Mouse (Mus musculus) layer of hippocampus, adult 2 months (tissue): ENCODE measurements around the gene Gm13420. TPM values are rescaled to one million over a fixed set of nuclear protein-coding genes. Genes with fewer than 3 reads are reported as not detected.
"Not testable (repeated sequence)": the region's sequence is repeated elsewhere in the genome, so short reads cannot be mapped to it uniquely, and the experiment has no call there.

Experiments
- DNase-seq, 2 experiments: peaks; one replicate each; pipeline ENCODE4 v3.0.0; 2022; ENCODE audit warnings: low spot score in 2 of 2
- H3K27ac ChIP-seq: fragments of 200-600 bp; 2 replicates; pipeline ENCODE4 v1.8.1; 2022
- H3K4me3 ChIP-seq: fragments of 200-600 bp; 2 replicates; pipeline ENCODE4 v1.8.1; 2022; ENCODE audit warnings: mild to moderate bottlenecking
- CTCF ChIP-seq: fragments of 200-600 bp; conservative IDR thresholded peaks from 2 replicates; pipeline ENCODE4 v1.8.1; 2022; ENCODE audit warnings: antibody characterized with exemption, mild to moderate bottlenecking, moderate library complexity
- long read RNA-seq, 2 experiments: library from polyadenylated mRNA; stranded (forward); transcript quantifications; one replicate each; pipeline ENCODE4 v2.0.0; 2021; ENCODE audit warnings: borderline mapping rate in 2 of 2
- total RNA-seq, 2 experiments: library from RNA; stranded (reverse); gene quantifications; 2 replicates each; pipeline ENCODE4 v1.2.3; 2021

The Gm13420 gene
- total RNA-seq, result under 1 TPM; 0.79 to 0.98 TPM
- long read RNA-seq, experiment 1, result 0 reads
- long read RNA-seq, experiment 2, result 0 reads

DNA sequence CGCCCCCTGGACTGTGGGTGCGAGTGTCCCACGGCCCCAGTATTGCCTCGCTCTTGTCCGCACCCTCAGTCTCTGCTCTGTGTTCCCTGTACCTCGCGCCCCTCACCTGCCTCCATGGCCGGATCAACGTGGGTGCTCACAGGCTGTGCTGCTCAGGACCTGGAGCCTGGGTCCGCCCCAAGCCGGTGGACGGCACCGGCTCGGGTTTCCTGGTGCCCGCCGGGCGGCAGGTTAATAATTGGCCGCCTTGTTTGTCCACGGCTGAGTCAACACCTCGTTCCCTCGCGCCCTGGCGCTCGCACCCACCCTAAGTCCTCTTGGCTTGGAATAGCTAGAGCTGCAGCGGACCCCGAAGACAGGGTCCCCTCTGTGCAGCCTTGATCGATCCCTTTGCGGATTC, at the start of gene Gm13420:
Gene Gm13420, minus strand, starts transcription at position 189 of the 400 bp plus-strand sequence.
- no peak within 1 kb of the TSS for H3K4me3 ChIP-seq
- H3K27ac ChIP-seq, result no peak within 1 kb of the TSS
- TF ChIP-seq CTCF, result no peak
- no peak for DNase-seq

- no peak for DNase-seq
- Histone ChIP-seq H3K27ac (no peak overlapping the region), H3K4me3 (no peak overlapping the region)
- no peak for TF ChIP-seq CTCF
These were observed 41.4 kb upstream of the Gm13420 start for GRCm38 (mm10) chr2:29792772-29793487.

DNA sequence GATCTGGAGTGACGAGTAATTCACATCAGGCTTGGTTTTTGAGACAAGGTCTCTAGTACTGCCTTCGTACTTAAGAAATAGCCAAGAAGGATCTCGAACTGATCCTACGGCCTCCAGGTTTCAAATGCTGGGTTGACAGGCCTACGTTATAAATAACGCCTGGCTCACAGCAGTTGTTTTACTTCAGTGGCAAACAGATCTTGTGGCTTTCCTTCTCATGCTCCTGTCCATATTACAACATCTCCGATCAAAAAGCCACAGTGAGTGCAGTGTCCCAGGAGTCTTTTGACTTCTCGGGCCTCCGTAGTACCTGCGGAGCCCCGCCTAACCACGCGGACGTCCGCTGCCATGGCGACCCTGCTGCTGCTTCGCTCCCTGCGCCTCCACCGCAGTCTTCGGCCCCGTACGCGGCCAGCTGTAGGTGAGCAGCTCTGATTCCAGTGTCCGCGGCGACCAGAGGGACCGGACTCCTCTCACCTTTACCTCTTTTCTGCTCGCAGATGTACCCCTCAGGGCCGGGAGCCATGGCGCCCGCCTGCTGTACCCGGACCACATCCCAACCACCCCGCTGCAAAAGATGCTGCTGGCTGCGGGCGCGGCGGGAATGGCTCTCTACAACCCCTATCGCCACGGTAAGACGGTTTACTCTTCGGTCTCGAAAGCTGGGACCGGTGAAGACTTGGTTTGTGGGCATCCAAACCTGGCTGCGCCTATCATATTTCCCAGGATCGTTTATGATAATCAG, 36.6 kb upstream of the Gm13420 start, which contains the start of gene Trub2:
Gene Trub2, minus strand, starts transcription at position 566 of the 745 bp plus-strand sequence.
- peak within 1 kb of the TSS; percentile 87 for H3K27ac ChIP-seq
- no peak for TF ChIP-seq CTCF
- DNase-seq, result peak; percentile 84 to 88
- peak within 1 kb of the TSS; percentile 75 for H3K4me3 ChIP-seq

GRCm38 (mm10) chr2:29787104-29787917, 35.8 kb upstream of the Gm13420 start, which contains the start of gene Coq4:
Gene Coq4, plus strand, starts transcription at chr2:29787493.
- DNase-seq, result peak; percentile 92
- Histone ChIP-seq H3K27ac (peak within 1 kb of the TSS; percentile 87), H3K4me3 (peak within 1 kb of the TSS; percentile 75)
- no peak for TF ChIP-seq CTCF

DNA sequence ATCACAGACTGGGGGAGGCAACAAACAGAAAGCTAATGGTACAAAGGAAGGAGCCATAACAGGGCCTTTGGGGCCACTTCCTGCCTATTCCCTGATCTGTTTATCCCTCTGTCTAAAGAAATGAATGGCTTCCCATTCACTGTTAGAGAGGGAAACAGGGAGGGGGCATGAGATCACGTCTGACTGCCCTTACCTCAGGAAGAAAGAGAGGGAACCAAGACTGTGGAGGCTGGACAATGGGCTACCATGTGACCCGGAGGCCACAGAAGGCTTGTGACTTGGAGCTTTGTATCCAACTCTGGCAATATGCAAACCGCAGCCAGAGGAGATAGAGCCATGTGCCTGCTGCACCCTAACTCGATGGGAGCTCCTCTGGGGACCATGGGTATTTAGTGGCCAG, 32.8 kb upstream of the Gm13420 start:
- H3K4me3 ChIP-seq, result no peak overlapping the region
- no peak for TF ChIP-seq CTCF

GRCm38 (mm10) chr2:29781256-29781655, 29.8 kb upstream of the Gm13420 start:
- H3K4me3 ChIP-seq, DNase-seq, H3K27ac ChIP-seq: not testable (repeated sequence)

More for the DNA sequence above, 32.8 kb upstream of the Gm13420 start:
- no peak overlapping the region for H3K27ac ChIP-seq
- no peak for DNase-seq

- no peak for TF ChIP-seq CTCF
- DNase-seq, result no peak
- H3K27ac ChIP-seq, result no peak overlapping the region
These were observed 21.8 kb upstream of the Gm13420 start for GRCm38 (mm10) chr2:29773323-29773722.

GRCm38 (mm10) chr2:29771611-29772461, 20.4 kb upstream of the Gm13420 start:
- no peak for DNase-seq
- Histone ChIP-seq H3K27ac (no peak overlapping the region), H3K4me3 (no peak overlapping the region)
- no peak for TF ChIP-seq CTCF

More at GRCm38 (mm10) chr2:29773323-29773722, 21.8 kb upstream of the Gm13420 start:
- no peak overlapping the region for H3K4me3 ChIP-seq

DNA sequence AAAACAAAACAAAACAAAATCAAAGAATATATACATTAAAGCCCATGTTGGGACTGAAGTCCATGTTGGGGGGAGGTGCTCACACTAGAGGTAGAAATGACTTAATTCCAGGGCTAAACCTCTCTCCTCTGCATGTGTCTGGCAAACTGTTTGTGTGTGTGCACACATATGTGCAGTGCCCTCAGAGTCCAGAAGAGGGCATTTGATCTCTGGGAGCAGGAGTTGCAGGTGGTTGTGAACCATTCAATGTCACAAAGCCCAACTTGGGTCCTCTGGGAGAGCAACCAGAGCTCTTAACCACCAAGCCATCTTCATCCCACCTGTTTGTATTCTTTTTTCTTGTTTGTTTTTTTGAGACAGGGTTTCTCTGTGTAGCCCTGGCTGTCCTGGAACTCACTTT, 18.7 kb upstream of the Gm13420 start:
- Histone ChIP-seq H3K27ac (no peak overlapping the region), H3K4me3 (no peak overlapping the region)
- no peak for DNase-seq
- TF ChIP-seq CTCF, result peak; percentile 47

GRCm38 (mm10) chr2:29768901-29769300, 17.4 kb upstream of the Gm13420 start:
- H3K27ac ChIP-seq, result no peak overlapping the region
- no peak for TF ChIP-seq CTCF
- H3K4me3 ChIP-seq, result no peak overlapping the region
- no peak for DNase-seq

GRCm38 (mm10) chr2:29767976-29768709, 16.7 kb upstream of the Gm13420 start:
- no peak overlapping the region for H3K4me3 ChIP-seq
- H3K27ac ChIP-seq, result no peak overlapping the region
- no peak for DNase-seq
- TF ChIP-seq CTCF, result no peak
